Mouse (Mus musculus) midbrain, embryonic 12.5 days (tissue): ENCODE measurements at regions not wholly inside any gene's neighbourhood (a gene's known extent, or its start where the extent isn't known, plus 50 kb on each side); places are given as distances from the start of the nearest gene placed in this dataset.

Experiments
- ATAC-seq: fragments of 200-750 bp; cut with Nextera tagmentation; 2 replicates; pipeline ENCODE4 v1.8.0; 2017; ENCODE audit warnings: low read depth, moderate TSS enrichment, moderate library complexity; ENCODE audit not compliant: low FRiP score
- H3K27ac ChIP-seq: fragments of 300-500 bp; sonication (generic); replicated peaks from 2 replicates; pipeline ENCODE4 v1.5.1; 2016; ENCODE audit warnings: mild to moderate bottlenecking
- H3K27me3 ChIP-seq: fragments of 300-500 bp; sonication (generic); 2 replicates; pipeline ENCODE4 v1.6.1; 2016; ENCODE audit warnings: mild to moderate bottlenecking
- H3K36me3 ChIP-seq: fragments of 300-500 bp; sonication (generic); 2 replicates; pipeline ENCODE4 v1.6.1; 2016
- H3K4me1 ChIP-seq: fragments of 300-500 bp; sonication (generic); 2 replicates; pipeline ENCODE4 v1.6.1; 2016
- H3K4me2 ChIP-seq: fragments of 300-500 bp; sonication (generic); replicated peaks from 2 replicates; pipeline ENCODE4 v1.6.1; 2016; ENCODE audit warnings: mild to moderate bottlenecking, moderate library complexity
- H3K4me3 ChIP-seq: fragments of 300-500 bp; sonication (generic); 2 replicates; pipeline ENCODE4 v1.5.1; 2016; ENCODE audit warnings: mild to moderate bottlenecking
- H3K9ac ChIP-seq: fragments of 300-500 bp; sonication (generic); replicated peaks from 2 replicates; pipeline ENCODE4 v1.6.1; 2016; ENCODE audit warnings: mild to moderate bottlenecking, moderate library complexity
- H3K9me3 ChIP-seq: fragments of 300-500 bp; sonication (generic); 2 replicates; pipeline ENCODE4 v1.6.1; 2016; ENCODE audit warnings: mild to moderate bottlenecking
- WGBS: fragments of 180-500 bp; shearing (Covaris S2); methylation state at CpG from one replicate; pipeline ENCODE4 v1.1.7; 2016; 5-methylcytosine and 5-hydroxymethylcytosine counted together

- H3K27ac ChIP-seq: no peak overlapping the region
- no peaks in the 10 kb centered on the region for H3K27me3 ChIP-seq
- H3K9ac ChIP-seq: no peak overlapping the region
- WGBS: 87% methylated on average over 4 of the region's 4 CpGs
- H3K4me2 ChIP-seq: no peak overlapping the region
- no peaks in the 10 kb centered on the region for H3K4me1 ChIP-seq
- H3K36me3 ChIP-seq: no peaks in the 10 kb centered on the region
- no peak for ATAC-seq
- H3K9me3 ChIP-seq: no peaks in the 10 kb centered on the region
- no peak overlapping the region for H3K4me3 ChIP-seq
Measured at GRCm38 (mm10) chr14:111212929-111213657, 458.1 kb upstream of the Slitrk6 start.

GRCm38 (mm10) chr14:111226926-111227325 lies 448.0 kb upstream of the Slitrk5 start:
- Histone ChIP-seq H3K36me3 (no peaks in the 10 kb centered on the region), H3K9me3 (no peaks in the 10 kb centered on the region), H3K4me2 (no peak overlapping the region), H3K4me1 (no peaks in the 10 kb centered on the region), H3K27ac (no peak overlapping the region), H3K4me3 (no peak overlapping the region), H3K9ac (no peak overlapping the region), H3K27me3 (no peaks in the 10 kb centered on the region)
- no peak for ATAC-seq
- 84% methylated on average over 6 of the region's 6 CpGs for WGBS

GRCm38 (mm10) chr14:111239121-111239520 lies 435.8 kb upstream of the Slitrk5 start:
- WGBS: 48% methylated on average over 2 of the region's 2 CpGs
- Histone ChIP-seq H3K9ac (no peak overlapping the region), H3K27ac (no peak overlapping the region), H3K4me3 (no peak overlapping the region), H3K27me3 (no peaks in the 10 kb centered on the region), H3K9me3 (no peaks in the 10 kb centered on the region), H3K4me2 (no peak overlapping the region), H3K36me3 (no peaks in the 10 kb centered on the region), H3K4me1 (no peaks in the 10 kb centered on the region)
- no peak for ATAC-seq

GRCm38 (mm10) chr14:111249347-111249946 lies 425.4 kb upstream of the Slitrk5 start:
- Histone ChIP-seq H3K4me2 (0 out of 2 replicates have a peak overlapping the region, but pooled peaks have one; percentile 17), H3K27me3 (no peaks in the 10 kb centered on the region), H3K9me3 (no peaks in the 10 kb centered on the region), H3K4me3 (no peak overlapping the region), H3K36me3 (no peaks in the 10 kb centered on the region), H3K4me1 (no peaks in the 10 kb centered on the region; the same call in 1 of the 2 replicates), H3K9ac (no peak overlapping the region), H3K27ac (no peak overlapping the region)
- peak; percentile 69 for ATAC-seq
- 72% methylated on average over 9 of the region's 9 CpGs for whole genome bisulfite sequencing

- H3K27ac ChIP-seq: no peak overlapping the region
- H3K9me3 ChIP-seq: no peaks in the 10 kb centered on the region
- peak; percentile 78 for ATAC-seq
- H3K4me1 ChIP-seq: no peaks in the 10 kb centered on the region; the same call in 1 of the 2 replicates
- H3K4me3 ChIP-seq: no peak overlapping the region
- no peaks in the 10 kb centered on the region for H3K36me3 ChIP-seq
- H3K4me2 ChIP-seq: no peak overlapping the region
- no peak overlapping the region for H3K9ac ChIP-seq
- WGBS: 16% methylated on average over 3 of the region's 3 CpGs
- H3K27me3 ChIP-seq: no peaks in the 10 kb centered on the region
Measured at GRCm38 (mm10) chr14:111253190-111253589, 421.7 kb upstream of the Slitrk5 start.

- H3K27ac ChIP-seq: no peak overlapping the region
- H3K4me2 ChIP-seq: no peak overlapping the region
- no peak overlapping the region for H3K4me3 ChIP-seq
- H3K9ac ChIP-seq: no peak overlapping the region
- no peaks in the 10 kb centered on the region for H3K36me3 ChIP-seq
- no peaks in the 10 kb centered on the region for H3K4me1 ChIP-seq
- no peaks in the 10 kb centered on the region for H3K9me3 ChIP-seq
- ATAC-seq: no peak
- H3K27me3 ChIP-seq: no peaks in the 10 kb centered on the region
Measured at GRCm38 (mm10) chr14:111261696-111262095, 413.2 kb upstream of the Slitrk5 start.

GRCm38 (mm10) chr14:111270239-111270638 lies 404.7 kb upstream of the Slitrk5 start:
- H3K27me3 ChIP-seq: no peaks in the 10 kb centered on the region
- H3K4me2 ChIP-seq: no peak overlapping the region
- H3K4me3 ChIP-seq: no peak overlapping the region
- no peak overlapping the region for H3K9ac ChIP-seq
- WGBS: 75% methylated on average over 4 of the region's 4 CpGs
- no peaks in the 10 kb centered on the region for H3K9me3 ChIP-seq
- H3K36me3 ChIP-seq: no peaks in the 10 kb centered on the region
- H3K4me1 ChIP-seq: no peaks in the 10 kb centered on the region
- H3K27ac ChIP-seq: no peak overlapping the region
- ATAC-seq: no peak

GRCm38 (mm10) chr14:111281354-111281753 lies 393.5 kb upstream of the Slitrk5 start:
- no peak overlapping the region for H3K9ac ChIP-seq
- no peaks in the 10 kb centered on the region for H3K36me3 ChIP-seq
- WGBS: 85% methylated on average over 1 of the region's 1 CpGs
- H3K4me3 ChIP-seq: no peak overlapping the region
- H3K27me3 ChIP-seq: no peaks in the 10 kb centered on the region
- no peak overlapping the region for H3K27ac ChIP-seq
- no peak overlapping the region for H3K4me2 ChIP-seq
- H3K9me3 ChIP-seq: no peaks in the 10 kb centered on the region
- no peaks in the 10 kb centered on the region for H3K4me1 ChIP-seq
- no peak for ATAC-seq

GRCm38 (mm10) chr14:111283681-111284461 lies 391.0 kb upstream of the Slitrk5 start:
- Histone ChIP-seq H3K4me3 (no peak overlapping the region), H3K27ac (no peak overlapping the region), H3K4me1 (no peaks in the 10 kb centered on the region), H3K4me2 (no peak overlapping the region), H3K27me3 (no peaks in the 10 kb centered on the region), H3K9me3 (no peaks in the 10 kb centered on the region), H3K9ac (no peak overlapping the region), H3K36me3 (no peaks in the 10 kb centered on the region)
- peak; percentile 69; the same call in 1 of the 2 replicates for ATAC-seq
- 65% methylated on average over 10 of the region's 10 CpGs for WGBS

GRCm38 (mm10) chr14:111285981-111286380 lies 388.9 kb upstream of the Slitrk5 start:
- 45% methylated on average over 1 of the region's 1 CpGs for WGBS
- H3K9me3 ChIP-seq: no peaks in the 10 kb centered on the region
- H3K27ac ChIP-seq: no peak overlapping the region
- ATAC-seq: no peak
- H3K9ac ChIP-seq: no peak overlapping the region
- no peaks in the 10 kb centered on the region for H3K27me3 ChIP-seq
- no peaks in the 10 kb centered on the region for H3K4me1 ChIP-seq
- H3K4me2 ChIP-seq: no peak overlapping the region
- no peak overlapping the region for H3K4me3 ChIP-seq
- H3K36me3 ChIP-seq: no peaks in the 10 kb centered on the region

- ATAC-seq: 0 out of 2 replicates have a peak, but pooled peaks have one; percentile 19
- Histone ChIP-seq H3K27ac (no peak overlapping the region), H3K36me3 (no peaks in the 10 kb centered on the region), H3K4me2 (no peak overlapping the region), H3K9me3 (no peaks in the 10 kb centered on the region), H3K27me3 (no peaks in the 10 kb centered on the region), H3K4me3 (no peak overlapping the region), H3K9ac (no peak overlapping the region), H3K4me1 (no peaks in the 10 kb centered on the region)
- 85% methylated on average over 3 of the region's 3 CpGs for WGBS
Measured at GRCm38 (mm10) chr14:111295521-111295920, 379.4 kb upstream of the Slitrk5 start.

- no peak for ATAC-seq
- Histone ChIP-seq H3K9ac (no peak overlapping the region), H3K4me1 (no peaks in the 10 kb centered on the region), H3K27ac (no peak overlapping the region), H3K36me3 (no peaks in the 10 kb centered on the region), H3K4me3 (no peak overlapping the region), H3K9me3 (no peaks in the 10 kb centered on the region), H3K27me3 (no peaks in the 10 kb centered on the region), H3K4me2 (no peak overlapping the region)
Measured at GRCm38 (mm10) chr14:111297796-111298195, 377.1 kb upstream of the Slitrk5 start.
